In the genomic region with DNA sequence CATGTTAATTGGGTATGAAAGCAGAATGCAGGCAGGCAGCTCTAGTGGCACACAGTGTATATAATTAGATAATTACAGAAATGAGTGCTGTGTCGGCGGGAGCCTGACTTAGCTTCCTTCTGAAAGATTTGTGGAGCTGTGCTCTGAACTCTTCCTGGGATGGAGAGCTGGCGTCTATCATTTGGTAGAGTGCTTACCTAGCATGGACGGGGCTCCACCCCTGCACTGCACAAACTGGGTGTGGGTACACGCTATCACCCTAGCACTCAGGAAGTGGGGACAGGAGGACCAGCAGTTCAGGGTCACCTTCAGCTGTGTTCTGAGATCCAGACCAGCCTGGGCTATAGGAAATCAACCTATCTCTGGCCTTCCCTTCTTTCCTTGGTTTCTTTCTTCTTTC, we compare ENCODE assay signal across 11 mouse cellular contexts. TPM values are rescaled to one million over a fixed set of nuclear protein-coding genes. Genes with fewer than 3 reads are reported as not detected.
DNase-seq lines count a peak whose midpoint lies in the region; ATAC-seq and TF ChIP-seq lines count a peak whose summit lies in the region.
"Had no signal": no experiment of that assay in that cellular context is flagged by ENCODE, and none has a peak within 500 bp of the region (broad histone marks: within the 10 kb centered on the region; RNA-seq: fewer than 3 reads in every experiment).

No protein-coding gene starts in this region.

- ATAC-seq in heart, postnatal 0 days (ENCODE audit: insufficient read depth, low read depth): no peak
- no peak for ATAC-seq in G1E (ENCODE audit: extremely low read depth, insufficient number of reproducible peaks, low FRiP score, poor library complexity, severe bottlenecking)
- ATAC-seq in forebrain, embryonic 14.5 days: no peak
- ATAC-seq in liver, embryonic 13.5 days (ENCODE audit: low read depth): peak; percentile 67
- ATAC-seq in frontal cortex, adult (ENCODE audit: low TSS enrichment): no peak

- H3K9me3 ChIP-seq in heart, postnatal 0 days (replicated peaks; ENCODE audit: control insufficient read depth, low read length): no peaks in the 10 kb centered on the region
- H3K9me3 ChIP-seq in G1E (replicated peaks): no peaks in the 10 kb centered on the region
- H3K9me3 ChIP-seq in forebrain, embryonic 14.5 days (replicated peaks; ENCODE audit: control insufficient read depth, low read length): no peaks in the 10 kb centered on the region
- no peaks in the 10 kb centered on the region for H3K9me3 ChIP-seq in liver, embryonic 13.5 days (replicated peaks)

- TF ChIP-seq EP300 in heart, postnatal 0 days (IDR thresholded peaks at IDR 0.05; ENCODE audit: low read depth): no peak

- peaks cover 7% of the 10 kb centered on the region for H3K36me3 ChIP-seq in heart, postnatal 0 days (replicated peaks; ENCODE audit: control insufficient read depth, insufficient read depth, low read length)
- H3K36me3 ChIP-seq in G1E (replicated peaks): peaks cover 42% of the 10 kb centered on the region
- H3K36me3 ChIP-seq in forebrain, embryonic 14.5 days (ENCODE audit: control insufficient read depth, insufficient read depth, low read length): peaks cover 15% of the 10 kb centered on the region
- peaks cover 23% of the 10 kb centered on the region for H3K36me3 ChIP-seq in liver, embryonic 13.5 days

- TF ChIP-seq CTCF in heart, postnatal 0 days (IDR thresholded peaks at IDR 0.05; ENCODE audit: low read depth): no peak
- no peak for TF ChIP-seq CTCF in G1E (IDR thresholded peaks at IDR 0.05; ENCODE audit: low read depth, low read length)

- peaks cover 16% of the 10 kb centered on the region for H3K4me1 ChIP-seq in heart, postnatal 0 days (ENCODE audit: control insufficient read depth, insufficient read depth)
- peaks cover 51% of the 10 kb centered on the region for H3K4me1 ChIP-seq in G1E (ENCODE audit: insufficient read depth, low read depth, low read length)
- peaks cover 7% of the 10 kb centered on the region; the same call in 1 of the 2 replicates for H3K4me1 ChIP-seq in forebrain, embryonic 14.5 days (ENCODE audit: control insufficient read depth, insufficient read depth, low read length)
- H3K4me1 ChIP-seq in liver, embryonic 13.5 days (replicated peaks): peaks cover 52% of the 10 kb centered on the region

- H3K9ac ChIP-seq in heart, postnatal 0 days (replicated peaks; ENCODE audit: low read depth, low read length): no peak overlapping the region
- H3K9ac ChIP-seq in forebrain, embryonic 14.5 days (ENCODE audit: low read length): no peak overlapping the region; the same call in 1 of the 2 replicates
- peak overlapping the region; percentile 82 for H3K9ac ChIP-seq in liver, embryonic 13.5 days

- WGBS in heart, postnatal 0 days: 63% methylated on average over 5 of the region's 5 CpGs
- WGBS in forebrain, embryonic 14.5 days: 88% methylated on average over 5 of the region's 5 CpGs
- 27% methylated on average over 5 of the region's 5 CpGs for WGBS in liver, embryonic 13.5 days (ENCODE audit: insufficient replicate concordance)

- peak; percentile 35 for DNase-seq in heart, postnatal 0 days (ENCODE audit: low spot score)
- DNase-seq in heart, adult 8-10 months (ENCODE audit: low spot score): no peak
- no peak for DNase-seq in G1E (ENCODE audit: low spot score)
- DNase-seq in forebrain, embryonic 14.5 days (ENCODE audit: low spot score): no peak
- peak; percentile 39 for DNase-seq in liver, embryonic 13.5 days
- DNase-seq in adrenal gland, postnatal 36 days: no peak
- no peak for DNase-seq in layer of hippocampus, adult 9-11 months
- DNase-seq: adrenal gland, adult 8-10 months; thymus, adult 18-20 months had no signal

- H3K4me3 ChIP-seq in heart, postnatal 0 days (ENCODE audit: low read depth, low read length): no peak overlapping the region
- peak overlapping the region; percentile 51; the same call in 1 of the 2 replicates for H3K4me3 ChIP-seq in G1E (ENCODE audit: low read depth, low read length)
- H3K4me3 ChIP-seq in forebrain, embryonic 14.5 days (ENCODE audit: low read depth, low read length): 0 out of 2 replicates have a peak overlapping the region, but pooled peaks have one; percentile 54
- peak overlapping the region; percentile 75 for H3K4me3 ChIP-seq in liver, embryonic 13.5 days (replicated peaks)

- H3K4me2 ChIP-seq in heart, postnatal 0 days (ENCODE audit: low read depth, low read length): 0 out of 2 replicates have a peak overlapping the region, but pooled peaks have one; percentile 73
- H3K4me2 ChIP-seq in forebrain, embryonic 14.5 days (ENCODE audit: low read length): peak overlapping the region; percentile 62
- peak overlapping the region; percentile 74 for H3K4me2 ChIP-seq in liver, embryonic 13.5 days

- no peaks in the 10 kb centered on the region for H3K27me3 ChIP-seq in heart, postnatal 0 days (ENCODE audit: control insufficient read depth, insufficient read depth, low read length)
- H3K27me3 ChIP-seq in G1E (ENCODE audit: insufficient read depth, low read length): no peaks in the 10 kb centered on the region
- H3K27me3 ChIP-seq in forebrain, embryonic 14.5 days (replicated peaks; ENCODE audit: control insufficient read depth, insufficient read depth, low read length): no peaks in the 10 kb centered on the region
- H3K27me3 ChIP-seq in liver, embryonic 13.5 days: no peaks in the 10 kb centered on the region

- H3K27ac ChIP-seq in heart, postnatal 0 days (ENCODE audit: low read depth): peak overlapping the region; percentile 35; the same call in 1 of the 2 replicates
- H3K27ac ChIP-seq in forebrain, embryonic 14.5 days (ENCODE audit: low read depth, low read length): no peak overlapping the region
- H3K27ac ChIP-seq in liver, embryonic 13.5 days: peak overlapping the region; percentile 69

RNA-seq across cellular contexts. Expression of a gene that starts 1.2 kb away (rescaled TPM):
- 155 and 174 TPM in 2 replicates for total RNA-seq in heart, postnatal 0 days (2014; rRNA removed; ENCODE audit: low replicate concordance)
- polyA plus RNA-seq in heart, postnatal 0 days (2015; fragmentation: Nextera tagmentation; extraction: Ambion mirVana): 120 and 132 TPM in 2 replicates
- total RNA-seq in heart, adult 8-10 months (2022): 100 to 1,000 TPM in 3 of 4 experiments, 10 to 100 TPM in 1; 93.6 to 114 (median 106) TPM
- total RNA-seq in G1E (2014; fragmentation: Nextera tagmentation): 15.3 and 22.0 TPM in 2 replicates
- total RNA-seq in G1E (2017): 15.8 and 22.0 TPM in 2 replicates
- 119 and 145 TPM in 2 replicates for polyA plus RNA-seq in G1E (2012)
- 36.7 and 40.8 TPM in 2 replicates for polyA plus RNA-seq in forebrain, embryonic 14.5 days (2014; fragmentation: Nextera tagmentation; extraction: Ambion mirVana)
- polyA plus RNA-seq in liver, embryonic 13.5 days (2015; fragmentation: Nextera tagmentation; extraction: Ambion mirVana): 27.8 and 31.4 TPM in 2 replicates
- total RNA-seq in adrenal gland, postnatal 36 days (2021): 10 to 100 TPM; 70.2 to 74.5 TPM

RNA-seq across cellular contexts. Expression of a gene that starts 33.8 kb away (rescaled TPM):
- not detected in 2 replicates for total RNA-seq in heart, postnatal 0 days (2014; rRNA removed; ENCODE audit: low replicate concordance)
- polyA plus RNA-seq in heart, postnatal 0 days (2015; fragmentation: Nextera tagmentation; extraction: Ambion mirVana): 0.20 TPM in 1 of 2 replicates, not detected in the other
- under 1 TPM in 3 of 4 experiments, not detected in 1; 0.25 to 0.78 (median 0.29) TPM for total RNA-seq in heart, adult 8-10 months (2022)
- total RNA-seq in G1E (2014; fragmentation: Nextera tagmentation): 2.1 and 4.4 TPM in 2 replicates
- 0.17 and 0.55 TPM in 2 replicates for total RNA-seq in G1E (2017)
- polyA plus RNA-seq in G1E (2012): 2.3 and 3.1 TPM in 2 replicates
- 0.30 and 0.77 TPM in 2 replicates for polyA plus RNA-seq in forebrain, embryonic 14.5 days (2014; fragmentation: Nextera tagmentation; extraction: Ambion mirVana)
- 0.08 and 0.17 TPM in 2 replicates for polyA plus RNA-seq in liver, embryonic 13.5 days (2015; fragmentation: Nextera tagmentation; extraction: Ambion mirVana)
- total RNA-seq in adrenal gland, postnatal 36 days (2021): under 1 TPM; 0.46 to 0.49 TPM
- total RNA-seq: common myeloid progenitor, adult 5-6 weeks had no signal

RNA-seq across cellular contexts. Expression of a gene that starts 34.0 kb away (rescaled TPM):
- total RNA-seq in heart, postnatal 0 days (2014; rRNA removed; ENCODE audit: low replicate concordance): 34.3 and 68.4 TPM in 2 replicates
- 32.1 and 34.5 TPM in 2 replicates for polyA plus RNA-seq in heart, postnatal 0 days (2015; fragmentation: Nextera tagmentation; extraction: Ambion mirVana)
- 10 to 100 TPM; 17.9 to 23.3 (median 23.2) TPM for total RNA-seq in heart, adult 8-10 months (2022)
- total RNA-seq in G1E (2014; fragmentation: Nextera tagmentation) (65.0 and 73.8 TPM in 2 replicates), G1E (2017) (82.4 and 114 TPM in 2 replicates)
- polyA plus RNA-seq in G1E (2012): 24.7 and 42.9 TPM in 2 replicates
- 66.2 and 76.7 TPM in 2 replicates for polyA plus RNA-seq in forebrain, embryonic 14.5 days (2014; fragmentation: Nextera tagmentation; extraction: Ambion mirVana)
- 25.0 and 25.8 TPM in 2 replicates for polyA plus RNA-seq in liver, embryonic 13.5 days (2015; fragmentation: Nextera tagmentation; extraction: Ambion mirVana)
- total RNA-seq in adrenal gland, postnatal 36 days (2021): 10 to 100 TPM; 52.5 to 55.0 TPM

RNA-seq across cellular contexts. Expression of a gene that starts 34.4 kb away (rescaled TPM):
- total RNA-seq in heart, postnatal 0 days (2014; rRNA removed; ENCODE audit: low replicate concordance): 29.4 and 48.4 TPM in 2 replicates
- polyA plus RNA-seq in heart, postnatal 0 days (2015; fragmentation: Nextera tagmentation; extraction: Ambion mirVana): 22.5 and 23.9 TPM in 2 replicates
- 10 to 100 TPM; 16.7 to 22.7 (median 18.8) TPM for total RNA-seq in heart, adult 8-10 months (2022)
- total RNA-seq in G1E (2014; fragmentation: Nextera tagmentation): 11.9 and 12.6 TPM in 2 replicates
- total RNA-seq in G1E (2017): 7.2 and 13.2 TPM in 2 replicates
- polyA plus RNA-seq in G1E (2012): 4.9 and 6.0 TPM in 2 replicates
- 8.7 and 9.2 TPM in 2 replicates for polyA plus RNA-seq in forebrain, embryonic 14.5 days (2014; fragmentation: Nextera tagmentation; extraction: Ambion mirVana)
- polyA plus RNA-seq in liver, embryonic 13.5 days (2015; fragmentation: Nextera tagmentation; extraction: Ambion mirVana): 6.6 and 7.1 TPM in 2 replicates
- total RNA-seq in adrenal gland, postnatal 36 days (2021): 10 to 100 TPM; 15.2 to 17.1 TPM

RNA-seq across cellular contexts. Expression of a gene that starts 38.8 kb away (rescaled TPM):
- total RNA-seq in heart, postnatal 0 days (2014; rRNA removed; ENCODE audit: low replicate concordance): 20.6 and 29.1 TPM in 2 replicates
- polyA plus RNA-seq in heart, postnatal 0 days (2015; fragmentation: Nextera tagmentation; extraction: Ambion mirVana): 16.5 and 19.1 TPM in 2 replicates
- 10 to 100 TPM; 43.7 to 67.9 (median 57.0) TPM for total RNA-seq in heart, adult 8-10 months (2022)
- total RNA-seq in G1E (2014; fragmentation: Nextera tagmentation) (18.8 and 19.3 TPM in 2 replicates), G1E (2017) (5.1 and 5.3 TPM in 2 replicates)
- polyA plus RNA-seq in G1E (2012): 9.7 and 12.1 TPM in 2 replicates
- polyA plus RNA-seq in forebrain, embryonic 14.5 days (2014; fragmentation: Nextera tagmentation; extraction: Ambion mirVana): 2.3 and 3.3 TPM in 2 replicates
- polyA plus RNA-seq in liver, embryonic 13.5 days (2015; fragmentation: Nextera tagmentation; extraction: Ambion mirVana): 3.5 and 5.0 TPM in 2 replicates
- 10 to 100 TPM; 28.5 to 44.0 TPM for total RNA-seq in adrenal gland, postnatal 36 days (2021)

Comparison
In these comparisons a context has a peak if more than half of its experiments do, and no peak if none do; other contexts are left out.
1. DNase-seq: peak in heart, postnatal 0 days (single experiment) and liver, embryonic 13.5 days (single experiment); none in heart, adult 8-10 months (single experiment), G1E (single experiment), forebrain, embryonic 14.5 days (single experiment), adrenal gland, postnatal 36 days (0 of 2) and layer of hippocampus, adult 9-11 months (single experiment).
2. Peak in every context shown above with its lines, with median percentiles within 50 percentile points of each other: H3K4me2 ChIP-seq.